Mouse (Mus musculus) ES-E14 (cell line): ENCODE data around the gene Dpy19l3. TPM values are rescaled to one million over a fixed set of nuclear protein-coding genes. Genes with fewer than 3 reads are reported as not detected.

Experiments used
- DNase-seq: peaks from one replicate; pipeline ENCODE4 v3.0.0-alpha.2; 2013; ENCODE audit warnings: low read depth, low spot score
- H3K27ac ChIP-seq: 2 replicates; pipeline ENCODE4 v1.5.1; 2012; ENCODE audit warnings: low read depth, mild to moderate bottlenecking, low read length, moderate library complexity, mixed read lengths; ENCODE audit not compliant: poor library complexity, insufficient read depth, severe bottlenecking
- H3K36me3 ChIP-seq: 2 replicates; pipeline ENCODE4 v1.6.1; 2012; ENCODE audit warnings: mild to moderate bottlenecking, low read length, moderate library complexity, mixed read lengths; ENCODE audit not compliant: control insufficient read depth, poor library complexity, insufficient read depth, severe bottlenecking
- H3K4me1 ChIP-seq, 2 experiments: fragments of 150-350 bp in 1 of 2; sonication (generic) in 1 of 2; 2 replicates each; pipeline ENCODE4 v1.6.1; 2012; ENCODE audit warnings: low read length in 2 of 2, mild to moderate bottlenecking in 1 of 2, mixed read lengths in 1 of 2; ENCODE audit not compliant: control insufficient read depth in 2 of 2, insufficient read depth in 2 of 2, poor library complexity in 1 of 2
- H3K4me3 ChIP-seq, 2 experiments: fragments of 150-350 bp in 1 of 2; sonication (generic) in 1 of 2; 2 replicates each; pipeline ENCODE4 v1.5.1; 2012; ENCODE audit warnings: low read length in 2 of 2, low read depth in 1 of 2, mild to moderate bottlenecking in 1 of 2, mixed read lengths in 1 of 2; ENCODE audit not compliant: insufficient read depth in 1 of 2, poor library complexity in 1 of 2, severe bottlenecking in 1 of 2
- H3K9ac ChIP-seq: 2 replicates; pipeline ENCODE4 v1.6.1; 2012; ENCODE audit warnings: low read depth, mild to moderate bottlenecking, low read length, mixed read lengths; ENCODE audit not compliant: poor library complexity, insufficient read depth, severe bottlenecking
- H3K9me3 ChIP-seq: fragments of 150-350 bp; sonication (generic); 2 replicates; pipeline ENCODE4 v1.6.1; 2012; ENCODE audit warnings: low read depth, mild to moderate bottlenecking, low read length; ENCODE audit not compliant: control insufficient read depth, insufficient read depth
- CHD2 ChIP-seq: IDR thresholded peaks from 2 replicates; pipeline ENCODE4 v1.6.1; 2014; ENCODE audit warnings: mild to moderate bottlenecking, low read depth, low read length, inconsistent platforms
- HCFC1 ChIP-seq: IDR thresholded peaks from 2 replicates; pipeline ENCODE4 v1.6.1; 2012; ENCODE audit warnings: low read length, inconsistent platforms, borderline replicate concordance; ENCODE audit not compliant: insufficient read depth
- MAFK ChIP-seq: IDR thresholded peaks from 2 replicates; pipeline ENCODE4 v1.6.1; 2014; ENCODE audit warnings: mild to moderate bottlenecking, low read depth, low read length, inconsistent platforms; ENCODE audit not compliant: insufficient read depth
- ZC3H11A ChIP-seq: IDR thresholded peaks from 2 replicates; pipeline ENCODE4 v1.6.1; 2012; ENCODE audit warnings: low read depth, mild to moderate bottlenecking, inconsistent platforms, low read length, borderline replicate concordance
- ZNF384 ChIP-seq: IDR thresholded peaks from 2 replicates; pipeline ENCODE4 v1.6.1; 2012; ENCODE audit warnings: low read depth, low read length, inconsistent platforms
- in situ Hi-C, 2 experiments: fragments of 600-800 bp; cut with MboI; formaldehyde crosslinking; loops; one replicate each; pipeline ENCODE4 v1.15.1; 2025; ENCODE audit warnings: low sequenced_read_pairs in 2 of 2, inconsistent platforms in 1 of 2; ENCODE audit not compliant: unreplicated experiment in 2 of 2
- total RNA-seq: library from RNA; depleted of rRNA; stranded (reverse); fragments of 300-350 nt; gene quantifications from 2 replicates; pipeline ENCODE4 v1.2.3, GENCODE M21; 2012

Gene Dpy19l3
- total RNA-seq, 1 experiment: 39.5 TPM

DNA sequence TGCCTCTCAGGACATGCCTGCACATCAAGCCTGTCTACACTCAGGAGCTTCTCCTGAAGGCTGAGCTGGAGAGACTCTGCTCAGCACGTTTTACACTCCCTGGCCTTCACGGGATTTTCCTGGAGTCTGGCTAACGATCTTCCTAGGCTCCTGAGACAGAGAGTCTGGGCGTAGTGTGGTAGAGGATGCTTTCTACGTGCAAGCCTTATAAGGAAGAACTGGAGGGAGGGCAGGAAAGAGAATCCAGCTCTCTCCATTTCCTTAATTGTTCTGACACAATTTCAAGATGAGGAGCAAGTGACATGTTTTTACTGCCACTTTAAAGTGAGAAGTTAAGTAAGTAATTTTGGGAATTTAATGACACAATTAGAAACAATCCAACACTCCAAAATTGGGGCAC lies 12.4 kb downstream of the Dpy19l3 start:
- Histone ChIP-seq H3K4me3 (no peak overlapping the region), H3K4me1 (no peaks in the 10 kb centered on the region), H3K27ac (no peak overlapping the region), H3K36me3 (peaks cover 4% of the 10 kb centered on the region; the same call in 1 of the 2 replicates), H3K9ac (no peak overlapping the region), H3K9me3 (no peaks in the 10 kb centered on the region)
- in situ Hi-C loops: no loop called here
- no peak for DNase-seq
- TF ChIP-seq MAFK (no peak), HCFC1 (no peak), ZC3H11A (no peak), CHD2 (no peak), ZNF384 (no peak)

- H3K9ac ChIP-seq: no peak overlapping the region
- peaks cover 4% of the 10 kb centered on the region; the same call in 1 of the 2 replicates for H3K36me3 ChIP-seq
- TF ChIP-seq ZC3H11A (no peak), ZNF384 (no peak), HCFC1 (no peak), MAFK (no peak), CHD2 (no peak)
- DNase-seq: peak; percentile 58
- H3K4me3 ChIP-seq: no peak overlapping the region
- no peaks in the 10 kb centered on the region for H3K4me1 ChIP-seq
- in situ Hi-C loops: no loop called here
- no peak overlapping the region for H3K27ac ChIP-seq
- no peaks in the 10 kb centered on the region for H3K9me3 ChIP-seq
These were observed 13.6 kb downstream of the Dpy19l3 start for GRCm38 (mm10) chr7:35740489-35741230.

GRCm38 (mm10) chr7:35738871-35739270 lies 15.4 kb downstream of the Dpy19l3 start:
- H3K4me3 ChIP-seq: no peak overlapping the region
- no peaks in the 10 kb centered on the region for H3K4me1 ChIP-seq
- in situ Hi-C loops: no loop called here
- H3K9ac ChIP-seq: no peak overlapping the region
- peaks cover 3% of the 10 kb centered on the region; the same call in 1 of the 2 replicates for H3K36me3 ChIP-seq
- DNase-seq: no peak
- no peak overlapping the region for H3K27ac ChIP-seq
- no peaks in the 10 kb centered on the region for H3K9me3 ChIP-seq
- TF ChIP-seq MAFK: no peak
- TF ChIP-seq ZC3H11A: no peak
- no peak for TF ChIP-seq CHD2
- no peak for TF ChIP-seq ZNF384
- no peak for TF ChIP-seq HCFC1

- Histone ChIP-seq H3K4me3 (no peak overlapping the region), H3K36me3 (peaks cover 2% of the 10 kb centered on the region; the same call in 1 of the 2 replicates), H3K9me3 (no peaks in the 10 kb centered on the region), H3K27ac (no peak overlapping the region), H3K9ac (no peak overlapping the region), H3K4me1 (no peaks in the 10 kb centered on the region)
- no peak for DNase-seq
- in situ Hi-C loops: no loop called here
- no peak for TF ChIP-seq HCFC1
- TF ChIP-seq CHD2: no peak
- TF ChIP-seq ZNF384: no peak
- no peak for TF ChIP-seq MAFK
- no peak for TF ChIP-seq ZC3H11A
These were observed 20.8 kb downstream of the Dpy19l3 start for GRCm38 (mm10) chr7:35733313-35734050.
